Mouse (Mus musculus) bone marrow, adult 2 months (tissue): ENCODE results near the gene Oxct1. TPM values are rescaled to one million over a fixed set of nuclear protein-coding genes. Genes with fewer than 3 reads are reported as not detected.

Source experiments
- H3K27ac ChIP-seq: fragments of 200-500 bp; 2 replicates; pipeline ENCODE4 v1.5.1; 2012; ENCODE audit warnings: low read depth, mild to moderate bottlenecking, control low read depth, inconsistent platforms, low read length; ENCODE audit not compliant: control insufficient read depth, poor library complexity, insufficient read depth
- H3K4me1 ChIP-seq: fragments of 200-500 bp; 2 replicates; pipeline ENCODE4 v1.6.1; 2011; ENCODE audit warnings: low read length; ENCODE audit not compliant: control insufficient read depth, insufficient read depth
- H3K4me3 ChIP-seq: fragments of 200-500 bp; replicated peaks from 2 replicates; pipeline ENCODE3; 2011; ENCODE audit warnings: mild to moderate bottlenecking, low read depth, low read length, control low read depth; ENCODE audit not compliant: control insufficient read depth
- CTCF ChIP-seq: fragments of 200-500 bp; IDR thresholded peaks from 2 replicates; pipeline ENCODE4 v1.5.1; 2011; ENCODE audit warnings: low read length, control low read depth; ENCODE audit not compliant: control insufficient read depth, insufficient read depth
- POLR2A ChIP-seq: fragments of 200-500 bp; IDR thresholded peaks from 2 replicates; pipeline ENCODE4 v1.6.1; 2011; ENCODE audit warnings: low read depth, mild to moderate bottlenecking, control low read depth, low read length, borderline replicate concordance; ENCODE audit not compliant: control insufficient read depth
- WGBS: fragments of 180-500 bp; shearing (Covaris S2); methylation state at CpG from one replicate; pipeline ENCODE4 v1.1.7; 2018; 5-methylcytosine and 5-hydroxymethylcytosine counted together
- polyA plus RNA-seq: library from polyadenylated mRNA; stranded (reverse); fragments of >200 nt; gene quantifications from 2 replicates; pipeline ENCODE4 v1.2.4, GENCODE M21; 2011; ENCODE audit warnings: low replicate concordance; ENCODE audit not compliant: missing spikeins, insufficient read depth, insufficient read length

The Oxct1 gene
- polyA plus RNA-seq, 1 experiment: 31.6 TPM

DNA sequence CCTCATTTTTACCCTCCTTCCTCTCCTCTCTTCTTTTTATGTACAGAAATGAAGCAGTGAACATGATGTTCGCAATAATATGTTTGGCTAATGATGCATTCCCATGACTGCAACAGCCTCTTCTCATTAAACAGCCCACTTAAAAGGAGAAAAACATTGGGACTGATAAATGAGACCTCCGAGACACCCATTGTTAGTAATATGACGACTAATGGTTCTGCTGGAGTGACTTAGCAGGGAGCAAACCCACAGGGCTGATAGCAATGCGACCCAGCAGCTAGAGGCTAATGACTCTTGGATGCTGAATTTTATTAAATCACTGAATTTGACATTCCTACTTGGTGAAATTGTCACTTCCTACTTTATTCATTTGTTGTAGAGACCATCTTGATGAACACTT, 79.3 kb downstream of the Oxct1 start:
- Histone ChIP-seq H3K4me3 (no peak overlapping the region), H3K27ac (no peak overlapping the region), H3K4me1 (no peaks in the 10 kb centered on the region)
- TF ChIP-seq CTCF (no peak), POLR2A (no peak)
- WGBS: 74% methylated on average over 4 of the region's 4 CpGs

DNA sequence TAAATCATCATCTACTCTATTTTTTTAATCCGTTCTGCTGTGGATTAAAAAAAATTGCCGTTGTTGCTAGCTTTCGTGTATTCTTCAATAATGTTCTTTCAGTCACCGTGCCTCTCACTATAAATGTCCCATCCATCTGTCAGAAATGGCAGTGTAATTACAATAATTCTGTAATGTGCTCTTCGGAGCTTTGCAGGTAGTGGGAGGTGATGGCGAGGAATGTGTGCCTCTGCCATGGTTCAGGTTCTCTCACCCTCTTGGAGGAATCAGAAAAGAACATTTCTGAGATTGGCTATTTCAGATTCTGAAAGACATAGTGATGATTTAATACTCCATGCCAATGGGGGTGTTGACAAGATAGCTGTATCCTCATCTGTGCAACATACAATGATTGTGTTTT, 93.8 kb downstream of the Oxct1 start:
- H3K4me3 ChIP-seq: no peak overlapping the region
- no peaks in the 10 kb centered on the region; the same call in 1 of the 2 replicates for H3K4me1 ChIP-seq
- no peak overlapping the region for H3K27ac ChIP-seq
- 87% methylated on average over 6 of the region's 6 CpGs for WGBS
- TF ChIP-seq POLR2A (no peak), CTCF (no peak)

DNA sequence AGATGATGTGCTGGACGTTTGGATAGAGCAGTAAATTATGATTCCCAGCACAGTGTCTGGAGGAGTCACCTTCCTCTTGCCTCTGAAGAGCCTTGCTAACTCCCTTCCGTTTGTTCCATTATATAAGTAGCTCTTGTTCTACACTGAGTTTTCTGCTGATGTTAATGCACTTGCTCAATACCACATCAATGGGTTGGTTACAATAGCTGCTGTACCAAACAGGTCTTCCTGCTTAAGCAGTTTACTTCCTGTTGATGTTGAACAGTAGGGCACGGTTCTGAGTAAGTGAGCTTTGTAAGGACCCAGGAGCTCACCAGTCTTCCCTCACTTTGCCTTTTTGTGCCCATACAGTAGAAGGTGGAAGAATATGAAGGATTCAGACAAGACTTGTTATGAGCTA, 98.5 kb downstream of the Oxct1 start:
- TF ChIP-seq POLR2A (no peak), CTCF (no peak)
- WGBS: 74% methylated on average over 3 of the region's 3 CpGs
- Histone ChIP-seq H3K27ac (no peak overlapping the region), H3K4me1 (no peaks in the 10 kb centered on the region; the same call in 1 of the 2 replicates), H3K4me3 (no peak overlapping the region)

DNA sequence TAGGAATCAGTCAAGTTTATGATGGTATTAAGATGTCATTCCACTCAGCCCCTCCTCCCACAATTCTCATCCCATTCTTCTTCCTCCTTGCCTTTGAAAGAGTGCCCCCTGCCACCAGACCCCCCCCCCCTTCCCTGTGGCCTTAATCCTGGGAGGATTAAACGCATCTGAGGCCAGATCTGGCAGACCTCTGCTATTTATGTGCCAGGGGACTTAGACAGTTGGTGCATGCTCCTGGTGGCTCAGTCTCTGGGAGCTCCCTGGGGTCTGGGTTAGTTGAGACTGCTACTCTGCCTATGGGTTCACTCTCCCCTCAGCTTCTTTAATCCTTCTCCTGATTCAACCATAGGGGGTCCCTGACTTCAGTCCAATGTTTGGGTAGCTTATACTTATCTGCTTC, 112.3 kb downstream of the Oxct1 start:
- Histone ChIP-seq H3K4me1 (no peaks in the 10 kb centered on the region), H3K4me3 (no peak overlapping the region), H3K27ac (no peak overlapping the region)
- WGBS: 69% methylated on average over 1 of the region's 1 CpGs
- TF ChIP-seq POLR2A (no peak), CTCF (no peak)

DNA sequence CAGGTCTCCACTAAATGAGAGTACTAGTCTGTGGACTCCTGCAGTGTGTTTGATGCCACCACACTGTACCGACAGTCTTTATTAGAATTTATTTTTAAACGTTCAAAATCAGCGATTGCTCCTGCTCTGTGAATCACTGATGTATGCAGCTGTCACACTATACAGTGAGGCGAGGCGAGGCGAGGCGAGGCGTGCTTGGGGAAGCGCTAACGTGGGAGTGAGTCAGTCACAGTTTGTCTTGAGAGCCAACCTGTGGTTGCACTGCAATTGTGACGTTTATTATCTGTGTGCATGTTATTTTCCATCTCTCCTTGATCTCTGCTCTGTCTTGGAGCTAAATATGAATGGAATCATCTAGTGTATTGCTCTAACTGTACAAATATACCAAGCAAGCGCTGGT, 113.3 kb downstream of the Oxct1 start:
- Histone ChIP-seq H3K4me1 (no peaks in the 10 kb centered on the region), H3K27ac (no peak overlapping the region), H3K4me3 (no peak overlapping the region)
- WGBS: 87% methylated on average over 12 of the region's 12 CpGs
- TF ChIP-seq CTCF (no peak), POLR2A (no peak)

DNA sequence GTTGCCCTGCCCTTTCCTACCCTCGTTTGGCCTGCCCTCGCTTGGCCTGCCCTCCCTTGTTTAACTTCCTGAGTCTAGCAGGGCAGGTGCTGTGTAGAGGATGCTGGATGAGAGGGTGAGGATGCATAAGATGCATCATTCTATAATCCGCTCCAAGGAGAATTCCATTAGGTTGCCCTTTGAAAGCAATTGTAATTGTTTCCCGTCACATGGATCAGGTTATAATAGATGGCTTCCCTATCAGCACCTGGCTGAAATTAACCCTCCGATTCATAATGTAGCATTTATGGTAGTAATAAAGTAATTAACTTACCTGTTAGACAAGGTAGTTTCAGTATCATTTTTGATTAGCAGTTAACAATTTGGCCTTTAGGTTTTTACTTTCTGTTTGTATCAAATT, 119.2 kb downstream of the Oxct1 start:
- WGBS: 80% methylated on average over 5 of the region's 5 CpGs
- Histone ChIP-seq H3K27ac (no peak overlapping the region), H3K4me1 (no peaks in the 10 kb centered on the region), H3K4me3 (no peak overlapping the region)
- TF ChIP-seq POLR2A (no peak), CTCF (no peak)

DNA sequence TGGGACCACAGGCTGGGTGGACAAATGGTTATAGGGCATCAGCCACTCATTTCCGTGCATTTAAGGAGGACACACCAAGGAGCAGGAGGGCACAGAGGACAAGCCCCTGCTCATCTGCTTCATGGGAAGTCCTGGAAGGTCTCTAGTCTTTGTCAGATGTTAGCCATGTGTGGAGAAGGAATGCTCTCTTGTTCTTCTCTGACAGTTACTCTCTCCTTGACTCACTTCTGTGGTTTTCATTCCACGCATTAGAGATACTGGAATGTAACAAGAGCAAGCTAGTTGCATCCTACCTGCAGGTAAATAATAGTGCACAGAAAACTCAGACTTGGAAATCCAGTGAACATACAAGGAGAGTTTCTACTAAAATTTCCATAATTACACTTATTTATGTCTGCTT, 121.5 kb downstream of the Oxct1 start:
- Histone ChIP-seq H3K4me3 (no peak overlapping the region), H3K27ac (no peak overlapping the region), H3K4me1 (no peaks in the 10 kb centered on the region; the same call in 1 of the 2 replicates)
- no peak for TF ChIP-seq CTCF
- TF ChIP-seq POLR2A: no peak
- 85% methylated on average over 2 of the region's 2 CpGs for WGBS

DNA sequence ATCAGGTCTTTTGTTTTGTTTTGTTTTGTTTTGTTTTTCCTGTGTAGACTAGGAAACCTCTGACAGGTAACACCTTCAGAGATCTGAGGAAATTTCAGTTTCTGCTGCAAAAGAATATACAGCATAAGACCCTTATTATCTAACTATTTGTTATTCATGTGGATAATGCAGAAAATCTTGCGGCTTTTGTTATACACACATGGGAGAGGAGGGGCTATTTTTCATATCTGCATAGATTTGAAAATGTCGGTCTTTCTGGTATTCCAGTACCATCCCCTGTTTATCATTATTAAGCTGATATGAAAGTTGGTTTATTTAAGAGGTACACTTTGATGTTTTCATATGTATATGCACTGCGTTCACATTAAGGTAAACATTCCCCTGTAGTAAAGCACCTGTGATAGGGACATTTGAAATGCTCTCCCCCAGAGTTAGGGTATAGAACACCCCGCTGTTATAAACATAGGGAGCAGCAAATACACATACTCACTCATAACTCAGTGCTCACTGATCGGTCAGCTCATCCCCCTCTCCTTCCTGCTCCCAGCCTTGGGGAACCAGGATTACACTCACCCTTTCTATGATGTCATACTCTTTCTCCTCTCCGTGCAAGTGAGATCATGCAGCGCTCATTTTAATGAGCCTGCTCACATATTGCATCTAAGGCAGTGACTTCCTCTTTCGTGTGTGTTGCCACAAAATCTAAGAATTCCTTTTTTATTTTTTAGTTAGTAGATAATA, 122.6 kb downstream of the Oxct1 start:
- TF ChIP-seq CTCF: no peak
- TF ChIP-seq POLR2A: no peak
- no peak overlapping the region for H3K27ac ChIP-seq
- WGBS: 80% methylated on average over 8 of the region's 8 CpGs
- no peak overlapping the region for H3K4me3 ChIP-seq
- H3K4me1 ChIP-seq: no peaks in the 10 kb centered on the region; the same call in 1 of the 2 replicates

DNA sequence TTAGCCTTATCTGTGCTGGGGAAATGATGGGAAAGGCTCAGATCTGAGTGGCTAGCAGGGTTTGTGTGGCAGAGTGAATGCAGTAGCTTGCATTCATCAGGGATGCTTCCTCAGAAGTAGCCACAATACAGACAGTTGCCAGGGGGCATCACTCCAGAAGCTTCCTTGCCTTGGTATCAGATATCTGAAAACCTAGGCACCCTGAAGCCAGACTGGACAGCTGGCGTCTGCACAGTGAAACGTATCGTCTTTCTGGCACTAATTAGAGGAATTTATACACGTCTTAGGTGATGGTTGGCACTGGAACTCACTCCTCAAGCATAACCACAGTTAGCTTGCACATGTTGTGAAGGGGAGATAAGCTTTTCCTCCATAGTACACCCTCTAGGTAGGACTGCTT, 128.5 kb downstream of the Oxct1 start:
- TF ChIP-seq CTCF (no peak), POLR2A (no peak)
- H3K27ac ChIP-seq: no peak overlapping the region
- no peak overlapping the region for H3K4me3 ChIP-seq
- H3K4me1 ChIP-seq: no peaks in the 10 kb centered on the region; the same call in 1 of the 2 replicates
- WGBS: 94% methylated on average over 4 of the region's 4 CpGs

DNA sequence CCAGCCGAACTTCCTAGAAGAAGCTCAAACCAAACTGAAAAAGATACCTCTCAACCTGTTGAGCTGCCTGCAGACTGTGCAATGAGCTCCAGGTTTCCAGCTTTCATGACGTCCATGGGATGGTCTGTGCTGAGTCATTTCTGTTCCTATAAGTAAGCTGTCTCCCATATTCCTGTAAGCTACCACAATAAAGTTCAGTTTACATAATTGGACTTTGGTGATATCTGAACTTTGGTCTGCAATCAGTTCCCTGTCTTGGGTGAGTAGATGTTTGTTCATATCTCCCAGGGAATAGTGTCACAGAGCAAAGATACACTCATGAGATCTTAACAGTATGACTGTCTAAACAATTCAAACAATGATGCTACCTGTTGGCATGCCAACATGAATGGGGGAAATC, 141.8 kb downstream of the Oxct1 start:
- 71% methylated on average over 2 of the region's 2 CpGs for WGBS
- Histone ChIP-seq H3K27ac (no peak overlapping the region), H3K4me1 (no peaks in the 10 kb centered on the region), H3K4me3 (no peak overlapping the region)
- no peak for TF ChIP-seq CTCF
- no peak for TF ChIP-seq POLR2A
